Mouse (Mus musculus) MEL (cell line): ENCODE measurements around the gene Sparc. TPM values are rescaled to one million over a fixed set of nuclear protein-coding genes. Genes with fewer than 3 reads are reported as not detected.

Experiments used
- DNase-seq: peaks from one replicate; pipeline ENCODE4 v3.0.0; 2011; ENCODE audit warnings: low read depth, low spot score
- H3K27ac ChIP-seq: 2 replicates; pipeline ENCODE4 v1.5.1; 2012; ENCODE audit warnings: low read depth, mild to moderate bottlenecking, control low read depth, low read length, moderate library complexity; ENCODE audit not compliant: control insufficient read depth
- H3K27me3 ChIP-seq, 2 experiments: fragments of 150-350 bp in 1 of 2; sonication (generic) in 1 of 2; 2 replicates each; pipeline ENCODE4 v1.6.1; 2012; ENCODE audit warnings: low read length in 2 of 2, mild to moderate bottlenecking in 2 of 2, improper control_type of control experiment in 1 of 2, moderate library complexity in 1 of 2; ENCODE audit not compliant: insufficient read depth in 2 of 2, control insufficient read depth in 1 of 2
- H3K36me3 ChIP-seq, 2 experiments: 2 replicates each; pipeline ENCODE4 v1.6.1; 2012 to 2014; ENCODE audit warnings: low read length in 2 of 2, improper control_type of control experiment in 1 of 2, inconsistent platforms in 1 of 2, mild to moderate bottlenecking in 1 of 2; ENCODE audit not compliant: insufficient read depth in 2 of 2, control insufficient read depth in 1 of 2
- H3K4me1 ChIP-seq, 2 experiments: fragments of 150-350 bp in 1 of 2; sonication (generic) in 1 of 2; 2 replicates each; pipeline ENCODE4 v1.6.1; 2012; ENCODE audit warnings: low read length in 2 of 2, improper control_type of control experiment in 1 of 2, mild to moderate bottlenecking in 1 of 2; ENCODE audit not compliant: insufficient read depth in 2 of 2, control insufficient read depth in 1 of 2
- H3K4me3 ChIP-seq, 2 experiments: fragments of 150-350 bp in 1 of 2; sonication (generic) in 1 of 2; 2 replicates each; pipeline ENCODE4 v1.5.1; 2012; ENCODE audit warnings: low read depth in 2 of 2, low read length in 2 of 2, mild to moderate bottlenecking in 2 of 2, moderate library complexity in 2 of 2, control low read depth in 1 of 2, improper control_type of control experiment in 1 of 2; ENCODE audit not compliant: control insufficient read depth in 1 of 2, insufficient read depth in 1 of 2
- H3K79me2 ChIP-seq: 2 replicates; pipeline ENCODE4 v1.6.1; 2012; ENCODE audit warnings: mild to moderate bottlenecking, low read length, moderate library complexity; ENCODE audit not compliant: control insufficient read depth, poor library complexity, insufficient read depth
- H3K9ac ChIP-seq: 2 replicates; pipeline ENCODE4 v1.6.1; 2012; ENCODE audit warnings: low read depth, mild to moderate bottlenecking, control low read depth, low read length, moderate library complexity; ENCODE audit not compliant: control insufficient read depth, poor library complexity, severe bottlenecking
- H3K9me3 ChIP-seq: fragments of 150-350 bp; sonication (generic); replicated peaks from 2 replicates; pipeline ENCODE4 v1.6.1; 2012; ENCODE audit warnings: mild to moderate bottlenecking, low read length, improper control_type of control experiment, moderate library complexity; ENCODE audit not compliant: insufficient read depth
- BHLHE40 ChIP-seq: IDR thresholded peaks from 2 replicates; pipeline ENCODE4 v1.6.1; 2012; ENCODE audit warnings: low read depth, mild to moderate bottlenecking, inconsistent platforms, low read length, improper control_type of control experiment, borderline replicate concordance
- CHD1 ChIP-seq: IDR thresholded peaks from 2 replicates; pipeline ENCODE4 v1.6.1; 2012; ENCODE audit warnings: low read depth, mild to moderate bottlenecking, inconsistent platforms, low read length, improper control_type of control experiment
- CHD2 ChIP-seq: IDR thresholded peaks from 2 replicates; pipeline ENCODE4 v1.6.1; 2011; ENCODE audit warnings: low read length, improper control_type of control experiment
- CTCF ChIP-seq, 3 experiments: IDR thresholded peaks in 2 of 3; conservative IDR thresholded peaks in 1 of 3; 2 replicates each; pipeline ENCODE4 v1.5.1; 2011 to 2012; ENCODE audit warnings: low read length in 3 of 3, low read depth in 2 of 3, mild to moderate bottlenecking in 2 of 3, improper control_type of control experiment in 1 of 3, inconsistent platforms in 1 of 3, mixed read lengths in 1 of 3, moderate library complexity in 1 of 3; ENCODE audit not compliant: control insufficient read depth in 1 of 3, insufficient read depth in 1 of 3, poor library complexity in 1 of 3, severe bottlenecking in 1 of 3
- ELF1 ChIP-seq: IDR thresholded peaks from 2 replicates; pipeline ENCODE4 v1.6.1; 2014; ENCODE audit warnings: low read depth, mild to moderate bottlenecking, inconsistent platforms, low read length, improper control_type of control experiment, moderate library complexity
- EP300 ChIP-seq, 2 experiments: IDR thresholded peaks; 2 replicates each; pipeline ENCODE4 v1.6.1; 2011; ENCODE audit warnings: improper control_type of control experiment in 2 of 2, low read length in 2 of 2, low read depth in 1 of 2, mild to moderate bottlenecking in 1 of 2
- ETS1 ChIP-seq: IDR thresholded peaks from 2 replicates; pipeline ENCODE4 v1.6.1; 2012; ENCODE audit warnings: low read depth, mild to moderate bottlenecking, inconsistent platforms, low read length, improper control_type of control experiment, moderate library complexity
- GABPA ChIP-seq: IDR thresholded peaks from 2 replicates; pipeline ENCODE4 v1.6.1; 2012; ENCODE audit warnings: low read depth, mild to moderate bottlenecking, inconsistent platforms, low read length, improper control_type of control experiment, moderate library complexity
- GATA1 ChIP-seq: IDR thresholded peaks from 2 replicates; pipeline ENCODE4 v1.6.1; 2011; ENCODE audit warnings: low read depth, low read length, improper control_type of control experiment
- HCFC1 ChIP-seq: IDR thresholded peaks from 2 replicates; pipeline ENCODE4 v1.6.1; 2012; ENCODE audit warnings: low read depth, mild to moderate bottlenecking, inconsistent platforms, low read length, improper control_type of control experiment, moderate library complexity
- JUND ChIP-seq: IDR thresholded peaks from 2 replicates; pipeline ENCODE4 v1.6.1; 2011; ENCODE audit warnings: low read depth, mild to moderate bottlenecking, improper control_type of control experiment, low read length
- KAT2A ChIP-seq: conservative IDR thresholded peaks from 2 replicates; pipeline ENCODE4 v1.6.1; 2012; ENCODE audit warnings: low read depth, low read length, improper control_type of control experiment, inconsistent platforms
- MAX ChIP-seq: IDR thresholded peaks from 2 replicates; pipeline ENCODE4 v1.6.1; 2011; ENCODE audit warnings: low read length, improper control_type of control experiment
- MAZ ChIP-seq: IDR thresholded peaks from 2 replicates; pipeline ENCODE4 v1.6.1; 2012; ENCODE audit warnings: low read depth, mild to moderate bottlenecking, inconsistent platforms, low read length, improper control_type of control experiment
- MXI1 ChIP-seq: IDR thresholded peaks from 2 replicates; pipeline ENCODE4 v1.6.1; 2011; ENCODE audit warnings: mild to moderate bottlenecking, low read depth, low read length, improper control_type of control experiment
- MYB ChIP-seq: IDR thresholded peaks from 2 replicates; pipeline ENCODE4 v1.6.1; 2011; ENCODE audit warnings: mild to moderate bottlenecking, low read depth, low read length, improper control_type of control experiment
- MYC ChIP-seq: IDR thresholded peaks from 2 replicates; pipeline ENCODE4 v1.6.1; 2011; ENCODE audit warnings: low read depth, mild to moderate bottlenecking, low read length, improper control_type of control experiment, moderate library complexity
- NELFE ChIP-seq: IDR thresholded peaks from 2 replicates; pipeline ENCODE4 v1.6.1; 2011; ENCODE audit warnings: low read depth, low read length, improper control_type of control experiment
- POLR2A ChIP-seq, 2 experiments: IDR thresholded peaks; 2 replicates each; pipeline ENCODE4 v1.6.1; 2011 to 2012; ENCODE audit warnings: low read length in 2 of 2, mild to moderate bottlenecking in 2 of 2, control low read depth in 1 of 2, improper control_type of control experiment in 1 of 2, low read depth in 1 of 2, moderate library complexity in 1 of 2; ENCODE audit not compliant: control insufficient read depth in 1 of 2, insufficient read depth in 1 of 2, poor library complexity in 1 of 2
- POLR2AphosphoS2 ChIP-seq: IDR thresholded peaks from 2 replicates; pipeline ENCODE4 v1.6.1; 2011; ENCODE audit warnings: low read length, improper control_type of control experiment
- RCOR1 ChIP-seq: IDR thresholded peaks from 2 replicates; pipeline ENCODE4 v1.6.1; 2012; ENCODE audit warnings: low read depth, mild to moderate bottlenecking, inconsistent platforms, low read length, improper control_type of control experiment
- SMC3 ChIP-seq: IDR thresholded peaks from 2 replicates; pipeline ENCODE4 v1.6.1; 2011; ENCODE audit warnings: low read depth, low read length, improper control_type of control experiment
- TBP ChIP-seq: IDR thresholded peaks from 2 replicates; pipeline ENCODE4 v1.8.0; 2011; ENCODE audit warnings: low read depth, low read length, improper control_type of control experiment
- UBTF ChIP-seq: IDR thresholded peaks from 2 replicates; pipeline ENCODE4 v1.6.1; 2012; ENCODE audit warnings: low read depth, mild to moderate bottlenecking, inconsistent platforms, low read length, improper control_type of control experiment, moderate library complexity, borderline replicate concordance; ENCODE audit not compliant: insufficient read depth
- USF1 ChIP-seq: IDR thresholded peaks from 2 replicates; pipeline ENCODE4 v1.6.1; 2014; ENCODE audit warnings: low read depth, mild to moderate bottlenecking, inconsistent platforms, low read length, improper control_type of control experiment, moderate library complexity
- USF2 ChIP-seq, 2 experiments: IDR thresholded peaks; 2 replicates each; pipeline ENCODE4 v1.6.1; 2011 to 2012; ENCODE audit warnings: improper control_type of control experiment in 2 of 2, low read length in 2 of 2, borderline replicate concordance in 1 of 2, inconsistent platforms in 1 of 2, low read depth in 1 of 2, mild to moderate bottlenecking in 1 of 2; ENCODE audit not compliant: insufficient read depth in 1 of 2
- ZMIZ1 ChIP-seq: IDR thresholded peaks from 2 replicates; pipeline ENCODE4 v1.6.1; 2012; ENCODE audit warnings: low read depth, mild to moderate bottlenecking, inconsistent platforms, low read length, improper control_type of control experiment, moderate library complexity
- ZNF384 ChIP-seq: IDR thresholded peaks from 2 replicates; pipeline ENCODE4 v1.6.1; 2012; ENCODE audit warnings: low read depth, mild to moderate bottlenecking, inconsistent platforms, low read length, improper control_type of control experiment
- polyA plus RNA-seq, 2 experiments: library from polyadenylated mRNA; stranded (reverse) in 1 of 2; unstranded in 1 of 2; fragments of >175 nt in 1 of 2; fragments of >200 nt in 1 of 2; gene quantifications; 2 replicates each; pipeline versions ENCODE4 v1.2.1 to v1.2.4; 2012; ENCODE audit warnings: low replicate concordance in 2 of 2, low read depth in 1 of 2; ENCODE audit not compliant: insufficient read length in 2 of 2, insufficient read depth in 1 of 2, missing spikeins in 1 of 2
- total RNA-seq: library from RNA; depleted of rRNA; stranded (reverse); fragments of 300-350 nt; gene quantifications from 2 replicates; pipeline ENCODE4 v1.2.3, GENCODE M21; 2012

Sparc gene
- total and polyA plus RNA-seq, 3 experiments: not detected

GRCm38 (mm10) chr11:55407133-55407532 is 15.8 kb downstream of the Sparc start:
- Histone ChIP-seq H3K4me1 (no peaks in the 10 kb centered on the region), H3K27ac (no peak overlapping the region), H3K36me3 (no peaks in the 10 kb centered on the region), H3K79me2 (no peaks in the 10 kb centered on the region), H3K9ac (no peak overlapping the region), H3K9me3 (no peaks in the 10 kb centered on the region), H3K4me3 (no peak overlapping the region), H3K27me3 (peaks cover 4 to 8% of the 10 kb centered on the region in 2 experiments; a peak in 3 of 4 replicates)
- no peak for DNase-seq
- TF ChIP-seq ELF1 (no peak), POLR2A (IDR thresholded peaks at IDR 0.05; ENCODE audit: control insufficient read depth in 1 of 2, insufficient read depth in 1 of 2, low read depth in 1 of 2, low read length in 2 of 2, poor library complexity in 1 of 2) (no peak), MYB (no peak), NELFE (no peak), UBTF (no peak), CHD2 (no peak), MAZ (no peak), HCFC1 (no peak), EP300 (IDR thresholded peaks at IDR 0.05; ENCODE audit: low read depth in 1 of 2, low read length in 2 of 2) (no peak), ETS1 (no peak), USF2 (IDR thresholded peaks at IDR 0.05; ENCODE audit: borderline replicate concordance in 1 of 2, insufficient read depth in 1 of 2, low read depth in 1 of 2, low read length in 2 of 2) (no peak), JUND (no peak), SMC3 (no peak), USF1 (no peak), CTCF (IDR thresholded peaks at IDR 0.05 in 2 of 3, conservative IDR thresholded peaks at IDR 0.05 in 1 of 3; ENCODE audit: control insufficient read depth in 1 of 3, insufficient read depth in 1 of 3, low read depth in 2 of 3, low read length in 3 of 3, poor library complexity in 1 of 3, severe bottlenecking in 1 of 3) (no peak), ZNF384 (no peak), MXI1 (no peak), MAX (no peak), MYC (no peak)

- Histone ChIP-seq H3K27ac (no peak overlapping the region), H3K9me3 (no peaks in the 10 kb centered on the region), H3K9ac (no peak overlapping the region)
- TF ChIP-seq GABPA (no peak), BHLHE40 (no peak), USF2 (IDR thresholded peaks at IDR 0.05; ENCODE audit: borderline replicate concordance in 1 of 2, insufficient read depth in 1 of 2, low read depth in 1 of 2, low read length in 2 of 2) (no peak), ZMIZ1 (no peak), POLR2AphosphoS2 (no peak), POLR2A (IDR thresholded peaks at IDR 0.05; ENCODE audit: control insufficient read depth in 1 of 2, insufficient read depth in 1 of 2, low read depth in 1 of 2, low read length in 2 of 2, poor library complexity in 1 of 2) (no peak), GATA1 (no peak), CTCF (IDR thresholded peaks at IDR 0.05 in 2 of 3, conservative IDR thresholded peaks at IDR 0.05 in 1 of 3; ENCODE audit: control insufficient read depth in 1 of 3, insufficient read depth in 1 of 3, low read depth in 2 of 3, low read length in 3 of 3, poor library complexity in 1 of 3, severe bottlenecking in 1 of 3) (no peak), CHD1 (no peak), NELFE (no peak), MXI1 (no peak), KAT2A (no peak), MAZ (no peak), MYC (no peak), RCOR1 (no peak), TBP (no peak), USF1 (no peak)
- TF ChIP-seq, all 39 proteins: peak for 0
- no peaks in the 10 kb centered on the region for H3K4me1 ChIP-seq
- no peak overlapping the region for H3K4me3 ChIP-seq
- H3K27me3 ChIP-seq: peaks cover under 1 to 2% of the 10 kb centered on the region in 2 experiments; a peak in 3 of 4 replicates
- DNase-seq: no peak
- H3K36me3 ChIP-seq: no peaks in the 10 kb centered on the region
- H3K79me2 ChIP-seq: no peaks in the 10 kb centered on the region
Measured at GRCm38 (mm10) chr11:55405601-55406469, 17.1 kb downstream of the Sparc start.
